Mouse (Mus musculus) gastrocnemius, postnatal 25 days (tissue): ENCODE measurements around the gene Gm36245. TPM values are rescaled to one million over a fixed set of nuclear protein-coding genes. Genes with fewer than 3 reads are reported as not detected.
"Not testable (repeated sequence)": the region's sequence is repeated elsewhere in the genome, so short reads cannot be mapped to it uniquely, and the experiment has no call there.

Source experiments
- DNase-seq: peaks from one replicate; pipeline ENCODE4 v3.0.0; 2022
- long read RNA-seq, 2 experiments: library from polyadenylated mRNA; stranded (forward); transcript quantifications; one replicate each; pipeline ENCODE4 v2.0.0; 2021
- total RNA-seq, 2 experiments: library from RNA; stranded (reverse); gene quantifications; 1 replicate in 1 of 2; 2 replicates in 1 of 2; pipeline ENCODE4 v1.2.3; 2021

The Gm36245 gene
- total RNA-seq, result not detected
- long read RNA-seq, experiment 1, result 0 reads
- long read RNA-seq, experiment 2, result 0 reads

GRCm38 (mm10) chr15:77598958-77599357, at the start of gene Gm36245:
Gm36245 (plus strand) TSS chr15:77599258.
- no peak for DNase-seq

- DNase-seq, result no peak
Observed at GRCm38 (mm10) chr15:77561792-77562191, 37.3 kb upstream of the Gm36245 start, which contains the start of gene 1700025B11Rik. 1700025B11Rik (minus strand) TSS chr15:77561892.

- DNase-seq, result no peak
Observed at GRCm38 (mm10) chr15:77563219-77563618, 35.8 kb upstream of the Gm36245 start.

GRCm38 (mm10) chr15:77578801-77579200, 20.3 kb upstream of the Gm36245 start:
- no peak for DNase-seq

- no peak for DNase-seq
Observed at GRCm38 (mm10) chr15:77579311-77579710, 19.7 kb upstream of the Gm36245 start.

GRCm38 (mm10) chr15:77581681-77582080, 17.4 kb upstream of the Gm36245 start:
- DNase-seq, result peak; percentile 54

GRCm38 (mm10) chr15:77587026-77587425, 12.0 kb upstream of the Gm36245 start:
- DNase-seq, result no peak

- DNase-seq, result no peak
Observed at GRCm38 (mm10) chr15:77588981-77589380, 10.1 kb upstream of the Gm36245 start.

GRCm38 (mm10) chr15:77590881-77591280, 8.2 kb upstream of the Gm36245 start:
- no peak for DNase-seq

GRCm38 (mm10) chr15:77593557-77593956, 5.5 kb upstream of the Gm36245 start:
- no peak for DNase-seq

- DNase-seq, result no peak
Observed at GRCm38 (mm10) chr15:77595961-77596360, 3.1 kb upstream of the Gm36245 start, which contains the start of gene Apol10b. Apol10b (minus strand) TSS chr15:77596125.

GRCm38 (mm10) chr15:77598429-77598828, 629 bp upstream of the Gm36245 start:
- no peak for DNase-seq

GRCm38 (mm10) chr15:77606069-77606468, 7.0 kb downstream of the Gm36245 start:
- DNase-seq, result no peak

- no peak for DNase-seq
Observed at GRCm38 (mm10) chr15:77624710-77625109, 25.7 kb downstream of the Gm36245 start.

- not testable (repeated sequence) for DNase-seq
Observed at GRCm38 (mm10) chr15:77626471-77626870, 27.4 kb downstream of the Gm36245 start.

GRCm38 (mm10) chr15:77628647-77629046, 29.6 kb downstream of the Gm36245 start:
- not testable (repeated sequence) for DNase-seq

- not testable (repeated sequence) for DNase-seq
Observed at GRCm38 (mm10) chr15:77629822-77630221, 30.8 kb downstream of the Gm36245 start.

- DNase-seq, result not testable (repeated sequence)
Observed at GRCm38 (mm10) chr15:77643176-77643575, 44.1 kb downstream of the Gm36245 start, which contains the start of gene Apol11b. Apol11b (minus strand) TSS chr15:77643286.

- not testable (repeated sequence) for DNase-seq
Observed at GRCm38 (mm10) chr15:77651143-77651542, 52.1 kb downstream of the Gm36245 start.

Other genes with a start within 250 kb of the Gm36245 start
- under 1 TPM; 0.31 to 0.46 TPM for gene Apol7a, start 200.1 kb upstream of the Gm36245 start, total RNA-seq
- gene Apol9a, start 188.1 kb upstream of the Gm36245 start, total RNA-seq, result not detected
- 1 to 10 TPM; 2.2 to 2.5 TPM for gene Apol7b, start 151.8 kb upstream of the Gm36245 start, total RNA-seq
- not detected for gene Apol10a, start 122.2 kb upstream of the Gm36245 start, total RNA-seq
- gene Apol11a, start 91.0 kb upstream of the Gm36245 start, total RNA-seq, result not detected
- not detected for gene Apol7c, start 65.9 kb upstream of the Gm36245 start, total RNA-seq
- not detected for gene 1700025B11Rik, start 37.4 kb upstream of the Gm36245 start, total RNA-seq
- gene Apol10b, start 3.1 kb upstream of the Gm36245 start, total RNA-seq, result under 1 TPM; 0.43 to 0.64 TPM
- gene Apol11b, start 44.0 kb downstream of the Gm36245 start, total RNA-seq, result under 1 TPM in 1 of 2 experiments, not detected in 1; 0.27 TPM
- under 1 TPM; 0.24 to 0.28 TPM for gene Apol7e, start 99.6 kb downstream of the Gm36245 start, total RNA-seq
- not detected for gene Apol9b, start 129.8 kb downstream of the Gm36245 start, total RNA-seq
- under 1 TPM in 1 of 2 experiments, not detected in 1; 0.21 TPM for gene Apol8, start 157.7 kb downstream of the Gm36245 start, total RNA-seq
- gene Myh9, start 242.9 kb downstream of the Gm36245 start, total RNA-seq, result 10 to 100 TPM; 51.0 to 72.0 TPM